Mouse (Mus musculus) cortical plate, adult 2 months (tissue): Measurements from ENCODE around the gene Tbc1d1.

Experiments used
- CTCF ChIP-seq: fragments of 200-500 bp; IDR thresholded peaks from 2 replicates; pipeline ENCODE4 v1.5.1; 2011; ENCODE audit warnings: mild to moderate bottlenecking, control low read depth, low read length; ENCODE audit not compliant: insufficient read depth; ENCODE audit errors: extremely low read depth
- POLR2A ChIP-seq: fragments of 200-500 bp; IDR thresholded peaks from 2 replicates; pipeline ENCODE4 v1.6.1; 2011; ENCODE audit warnings: mild to moderate bottlenecking, low read length, control low read depth; ENCODE audit not compliant: insufficient read depth; ENCODE audit errors: extremely low read depth

DNA sequence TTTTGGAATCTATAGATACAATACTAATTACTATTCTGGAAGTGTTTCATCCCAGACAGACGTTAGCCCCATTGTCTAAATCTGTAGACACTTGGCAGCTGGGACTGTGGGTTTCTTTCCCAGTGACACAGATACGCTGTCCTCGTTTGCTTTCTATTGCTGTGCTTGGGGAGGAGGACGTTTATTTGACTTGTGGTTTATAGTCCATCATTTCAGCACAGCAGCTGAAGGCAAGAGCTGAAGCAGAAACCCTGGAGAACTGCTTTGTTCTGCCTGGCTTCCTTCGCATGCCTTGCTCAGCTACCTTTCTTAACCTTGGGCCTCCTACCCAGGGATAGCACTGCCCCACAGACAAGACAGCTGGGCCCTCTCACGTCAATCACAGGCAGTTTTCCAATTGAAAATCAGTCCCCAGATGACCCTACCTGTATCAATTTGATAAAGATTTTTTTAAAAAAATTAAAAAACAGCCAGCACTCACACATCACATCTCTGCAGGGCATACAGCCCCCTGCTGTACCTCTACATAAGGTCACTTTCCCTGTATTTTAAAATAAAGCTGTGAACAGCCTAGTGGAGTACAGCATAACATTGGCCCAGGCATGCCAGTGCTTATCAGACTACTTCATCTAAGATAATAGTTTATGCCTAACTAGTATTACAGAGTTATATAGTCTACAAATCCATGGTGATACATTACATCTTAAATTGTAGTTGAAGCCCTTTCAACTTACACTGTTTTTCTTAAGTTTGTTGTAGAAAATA, 158.4 kb downstream of the Tbc1d1 start:
- TF ChIP-seq CTCF (no peak), POLR2A (no peak)
